Mouse (Mus musculus) lung, postnatal 0 days (tissue): ENCODE measurements around the gene 4933421I07Rik.
A peak's percentile ranks its signal among the peaks of the same experiment; 100 is the strongest.

Experiments used
- CTCF ChIP-seq: IDR thresholded peaks from 2 replicates; pipeline ENCODE4 v1.5.1; 2016; ENCODE audit warnings: antibody characterized with exemption, mild to moderate bottlenecking
- EP300 ChIP-seq: IDR thresholded peaks from 2 replicates; pipeline ENCODE4 v1.6.1; 2016; ENCODE audit warnings: antibody characterized with exemption, mild to moderate bottlenecking, control low read depth

- TF ChIP-seq EP300 (no peak), CTCF (peak; percentile 35)
Measured at GRCm38 (mm10) chr7:42450618-42451017, 2.7 kb upstream of the 4933421I07Rik start.
